Mouse (Mus musculus): Measurements from ENCODE around the gene Zfp281. TPM values are rescaled to one million over a fixed set of nuclear protein-coding genes. Genes with fewer than 3 reads are reported as not detected.

Zfp281 gene
- polyA plus RNA-seq, 1 experiment, result 12.6 TPM

DNA sequence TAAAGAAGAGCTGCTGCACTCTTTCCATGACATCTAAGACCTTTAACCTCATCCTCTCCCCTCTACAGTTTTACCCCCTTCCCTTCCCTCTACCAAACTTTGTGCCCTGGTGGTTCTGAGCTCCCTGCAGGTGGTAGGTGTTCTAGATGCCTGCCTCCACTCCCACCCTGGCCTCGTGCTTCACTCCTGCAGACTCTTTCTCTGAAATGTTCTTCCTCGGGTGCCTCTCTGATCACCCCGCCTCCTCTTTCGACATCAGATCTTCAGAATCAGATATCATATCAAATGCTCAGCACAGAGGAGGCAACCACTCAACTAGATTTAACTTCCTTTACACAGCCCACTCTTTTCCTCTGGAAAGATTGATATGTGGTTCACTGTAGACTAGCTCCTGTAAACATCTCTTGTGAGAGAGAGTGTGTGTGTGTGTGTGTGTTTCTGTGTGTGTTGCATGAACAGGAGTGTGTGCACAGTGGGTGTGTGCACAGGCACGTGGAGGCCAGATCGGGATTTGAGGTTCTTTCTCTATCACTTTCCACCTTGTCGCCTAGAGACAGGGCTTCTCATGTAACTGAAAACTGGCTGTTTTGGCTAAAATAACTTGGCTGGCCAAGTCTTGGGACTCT lies 7.4 kb upstream of the Zfp281 start:
- no peak overlapping the region for H3K4me3 ChIP-seq (replicated peaks; ENCODE audit: insufficient read depth, low read depth, low read length)
- 69% methylated on average over 7 of the region's 7 CpGs for WGBS
- no peak for TF ChIP-seq POLR2A (IDR thresholded peaks at IDR 0.05; ENCODE audit: borderline replicate concordance, insufficient read depth, low read length)
- no peak for TF ChIP-seq CTCF (IDR thresholded peaks at IDR 0.05; ENCODE audit: borderline replicate concordance, insufficient read depth, low read depth, low read length)
- no peaks in the 10 kb centered on the region for H3K27me3 ChIP-seq (ENCODE audit: control insufficient read depth, insufficient read depth, low read length)
- no peak overlapping the region for H3K27ac ChIP-seq (ENCODE audit: insufficient read depth, low read length)
- DNase-seq, result no peak
- no peaks in the 10 kb centered on the region for H3K4me1 ChIP-seq (ENCODE audit: control insufficient read depth, insufficient read depth, low read length)

DNA sequence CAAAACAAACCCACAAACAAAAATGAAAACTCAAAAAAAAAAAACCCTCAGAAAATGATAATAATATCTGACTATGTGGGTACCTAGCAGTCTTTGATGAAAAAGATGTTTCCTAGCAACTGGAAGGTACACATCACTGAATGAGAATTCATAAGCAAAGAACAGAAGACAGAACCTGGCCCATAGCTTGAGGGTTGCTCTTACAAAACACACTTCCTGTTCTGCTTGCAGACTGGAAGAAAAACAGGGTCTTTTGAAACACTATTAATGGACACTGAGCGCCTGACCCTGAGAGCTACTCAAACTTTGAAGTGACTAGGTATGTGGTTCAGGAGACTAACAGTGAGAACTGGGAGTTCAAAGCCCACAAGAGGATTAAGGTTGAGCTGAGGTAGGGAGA lies 6.1 kb upstream of the Zfp281 start:
- no peak for DNase-seq
- H3K27ac ChIP-seq (ENCODE audit: insufficient read depth, low read length), result no peak overlapping the region
- WGBS, result 100% methylated on average over 1 of the region's 1 CpGs
- H3K4me1 ChIP-seq (ENCODE audit: control insufficient read depth, insufficient read depth, low read length), result no peaks in the 10 kb centered on the region
- TF ChIP-seq CTCF (IDR thresholded peaks at IDR 0.05; ENCODE audit: borderline replicate concordance, insufficient read depth, low read depth, low read length) (no peak), POLR2A (IDR thresholded peaks at IDR 0.05; ENCODE audit: borderline replicate concordance, insufficient read depth, low read length) (no peak)
- no peak overlapping the region for H3K4me3 ChIP-seq (replicated peaks; ENCODE audit: insufficient read depth, low read depth, low read length)
- H3K27me3 ChIP-seq (ENCODE audit: control insufficient read depth, insufficient read depth, low read length), result no peaks in the 10 kb centered on the region

DNA sequence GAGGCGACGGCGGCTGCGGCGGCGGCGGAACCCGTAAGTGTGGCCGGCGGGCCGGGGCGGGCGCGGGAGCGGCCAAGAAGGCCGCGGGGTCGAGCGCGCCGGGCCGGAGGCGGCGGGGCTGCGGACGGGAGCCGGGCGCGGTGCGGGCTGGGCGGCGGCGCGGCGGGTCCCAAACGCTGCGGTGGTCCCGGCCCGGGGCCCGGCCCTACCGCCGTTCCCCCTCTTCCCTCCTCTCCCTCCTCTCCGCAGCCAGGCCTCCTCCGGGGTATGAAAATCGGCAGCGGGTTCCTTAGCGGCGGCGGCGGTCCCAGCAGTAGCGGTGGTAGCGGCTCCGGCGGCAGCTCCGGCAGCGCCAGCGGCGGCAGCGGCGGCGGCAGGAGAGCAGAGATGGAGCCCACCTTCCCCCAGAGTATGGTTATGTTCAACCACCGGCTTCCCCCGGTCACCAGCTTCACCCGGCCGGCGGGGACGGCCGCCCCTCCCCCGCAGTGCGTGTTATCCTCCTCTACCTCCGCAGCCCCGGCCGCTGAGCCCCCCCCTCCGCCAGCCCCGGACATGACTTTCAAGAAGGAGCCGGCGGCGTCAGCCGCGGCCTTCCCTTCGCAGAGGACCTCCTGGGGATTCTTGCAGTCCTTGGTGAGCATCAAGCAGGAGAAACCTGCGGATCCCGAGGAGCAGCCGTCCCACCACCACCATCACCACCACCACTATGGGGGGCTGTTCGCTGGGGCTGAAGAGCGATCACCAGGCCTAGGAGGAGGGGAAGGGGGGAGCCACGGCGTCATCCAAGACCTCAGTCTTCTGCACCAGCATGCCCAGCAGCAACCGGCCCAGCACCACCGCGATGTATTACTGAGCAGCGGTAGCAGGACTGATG lies 556 bp downstream of the Zfp281 start:
- H3K27me3 ChIP-seq (ENCODE audit: control insufficient read depth, insufficient read depth, low read length), result no peaks in the 10 kb centered on the region
- peak; percentile 59 to 63 for DNase-seq
- TF ChIP-seq POLR2A (IDR thresholded peaks at IDR 0.05; ENCODE audit: borderline replicate concordance, insufficient read depth, low read length), result no peak
- TF ChIP-seq CTCF (IDR thresholded peaks at IDR 0.05; ENCODE audit: borderline replicate concordance, insufficient read depth, low read depth, low read length), result no peak
- peaks cover 5% of the 10 kb centered on the region; the same call in 1 of the 2 replicates for H3K4me1 ChIP-seq (ENCODE audit: control insufficient read depth, insufficient read depth, low read length)
- WGBS, result 1% methylated on average over 77 of the region's 92 CpGs
- peak overlapping the region; percentile 88 for H3K27ac ChIP-seq (ENCODE audit: insufficient read depth, low read length)
- H3K4me3 ChIP-seq (replicated peaks; ENCODE audit: insufficient read depth, low read depth, low read length), result peak overlapping the region; percentile 100

DNA sequence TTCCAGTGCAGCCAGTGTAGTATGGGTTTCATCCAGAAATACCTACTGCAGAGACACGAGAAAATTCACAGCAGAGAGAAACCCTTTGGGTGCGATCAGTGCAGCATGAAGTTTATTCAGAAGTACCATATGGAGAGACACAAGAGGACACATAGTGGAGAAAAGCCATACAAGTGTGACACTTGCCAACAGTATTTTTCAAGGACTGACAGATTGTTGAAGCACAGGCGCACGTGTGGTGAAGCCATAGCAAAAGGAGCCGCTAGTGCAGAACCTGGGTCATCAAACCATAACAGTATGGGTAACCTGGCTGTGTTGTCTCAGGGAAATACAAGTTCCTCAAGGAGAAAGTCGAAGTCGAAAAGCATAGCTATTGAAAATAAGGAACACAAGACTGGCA lies 1.4 kb downstream of the Zfp281 start:
- TF ChIP-seq CTCF (IDR thresholded peaks at IDR 0.05; ENCODE audit: borderline replicate concordance, insufficient read depth, low read depth, low read length) (no peak), POLR2A (IDR thresholded peaks at IDR 0.05; ENCODE audit: borderline replicate concordance, insufficient read depth, low read length) (no peak)
- Histone ChIP-seq H3K4me1 (ENCODE audit: control insufficient read depth, insufficient read depth, low read length) (peaks cover 5% of the 10 kb centered on the region; the same call in 1 of the 2 replicates), H3K27ac (ENCODE audit: insufficient read depth, low read length) (no peak overlapping the region), H3K27me3 (ENCODE audit: control insufficient read depth, insufficient read depth, low read length) (no peaks in the 10 kb centered on the region), H3K4me3 (replicated peaks; ENCODE audit: insufficient read depth, low read depth, low read length) (peak overlapping the region; percentile 100)
- no peak for DNase-seq
- 35% methylated on average over 7 of the region's 7 CpGs for WGBS

DNA sequence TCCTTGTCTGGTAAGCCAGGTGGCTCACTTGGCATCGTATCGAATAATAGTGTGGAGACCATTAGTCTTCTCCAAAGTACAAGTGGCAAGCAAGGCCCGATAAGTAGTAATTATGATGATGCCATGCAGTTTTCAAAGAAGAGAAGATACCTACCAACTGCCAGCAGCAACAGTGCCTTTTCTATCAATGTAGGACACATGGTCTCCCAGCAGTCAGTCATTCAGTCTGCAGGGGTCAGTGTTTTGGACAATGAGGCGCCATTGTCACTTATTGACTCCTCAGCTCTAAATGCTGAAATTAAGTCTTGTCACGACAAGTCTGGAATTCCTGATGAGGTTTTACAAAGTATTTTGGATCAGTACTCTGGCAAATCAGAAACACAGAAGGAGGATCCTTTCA lies 2.1 kb downstream of the Zfp281 start:
- Histone ChIP-seq H3K4me3 (replicated peaks; ENCODE audit: insufficient read depth, low read depth, low read length) (peak overlapping the region; percentile 10), H3K27ac (ENCODE audit: insufficient read depth, low read length) (no peak overlapping the region), H3K27me3 (ENCODE audit: control insufficient read depth, insufficient read depth, low read length) (no peaks in the 10 kb centered on the region), H3K4me1 (ENCODE audit: control insufficient read depth, insufficient read depth, low read length) (peaks cover 5% of the 10 kb centered on the region; the same call in 1 of the 2 replicates)
- TF ChIP-seq POLR2A (IDR thresholded peaks at IDR 0.05; ENCODE audit: borderline replicate concordance, insufficient read depth, low read length), result no peak
- no peak for TF ChIP-seq CTCF (IDR thresholded peaks at IDR 0.05; ENCODE audit: borderline replicate concordance, insufficient read depth, low read depth, low read length)
- WGBS, result 35% methylated on average over 5 of the region's 5 CpGs
- DNase-seq, result peak in 1 of 2 experiments; percentile 21

DNA sequence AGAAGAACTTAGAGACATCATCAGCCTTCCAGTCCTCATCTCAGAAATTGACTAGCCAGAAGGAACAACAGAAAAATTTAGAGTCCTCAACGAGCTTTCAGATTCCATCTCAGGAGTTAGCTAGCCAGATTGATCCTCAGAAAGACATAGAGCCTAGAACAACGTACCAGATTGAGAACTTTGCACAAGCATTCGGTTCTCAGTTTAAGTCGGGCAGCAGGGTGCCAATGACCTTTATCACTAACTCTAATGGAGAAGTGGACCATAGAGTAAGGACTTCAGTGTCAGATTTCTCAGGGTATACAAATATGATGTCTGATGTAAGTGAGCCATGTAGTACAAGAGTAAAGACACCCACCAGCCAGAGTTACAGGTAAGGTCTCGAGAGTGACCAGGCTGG lies 2.9 kb downstream of the Zfp281 start:
- DNase-seq, result no peak
- no peaks in the 10 kb centered on the region for H3K27me3 ChIP-seq (ENCODE audit: control insufficient read depth, insufficient read depth, low read length)
- 70% methylated on average over 5 of the region's 5 CpGs for WGBS
- peaks cover 5% of the 10 kb centered on the region; the same call in 1 of the 2 replicates for H3K4me1 ChIP-seq (ENCODE audit: control insufficient read depth, insufficient read depth, low read length)
- H3K4me3 ChIP-seq (replicated peaks; ENCODE audit: insufficient read depth, low read depth, low read length), result no peak overlapping the region
- TF ChIP-seq CTCF (IDR thresholded peaks at IDR 0.05; ENCODE audit: borderline replicate concordance, insufficient read depth, low read depth, low read length) (no peak), POLR2A (IDR thresholded peaks at IDR 0.05; ENCODE audit: borderline replicate concordance, insufficient read depth, low read length) (no peak)
- H3K27ac ChIP-seq (ENCODE audit: insufficient read depth, low read length), result no peak overlapping the region

DNA sequence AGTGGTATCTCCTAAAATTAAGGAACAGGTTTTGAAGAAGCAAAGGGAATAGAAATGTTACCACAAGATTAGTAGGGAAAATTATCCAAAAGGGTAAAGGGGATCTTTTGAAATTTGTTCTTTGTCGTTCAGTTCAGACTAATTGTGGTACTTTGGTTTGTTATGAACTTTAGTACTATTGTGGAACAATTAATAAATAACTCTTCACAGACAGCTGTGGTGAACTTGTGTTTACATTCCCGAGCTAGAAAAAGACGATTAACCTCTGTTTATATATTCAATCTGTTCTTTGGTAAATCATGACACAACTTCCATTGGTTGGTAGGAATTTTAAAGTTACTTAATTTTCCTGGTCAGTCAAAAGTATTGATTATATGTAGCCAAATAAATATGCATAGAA lies 8.2 kb downstream of the Zfp281 start:
- Histone ChIP-seq H3K27me3 (ENCODE audit: control insufficient read depth, insufficient read depth, low read length) (no peaks in the 10 kb centered on the region), H3K4me3 (replicated peaks; ENCODE audit: insufficient read depth, low read depth, low read length) (no peak overlapping the region), H3K27ac (ENCODE audit: insufficient read depth, low read length) (no peak overlapping the region), H3K4me1 (ENCODE audit: control insufficient read depth, insufficient read depth, low read length) (no peaks in the 10 kb centered on the region)
- no peak for DNase-seq
- TF ChIP-seq POLR2A (IDR thresholded peaks at IDR 0.05; ENCODE audit: borderline replicate concordance, insufficient read depth, low read length) (no peak), CTCF (IDR thresholded peaks at IDR 0.05; ENCODE audit: borderline replicate concordance, insufficient read depth, low read depth, low read length) (no peak)
- 93% methylated on average over 3 of the region's 3 CpGs for WGBS
